In the genomic region with DNA sequence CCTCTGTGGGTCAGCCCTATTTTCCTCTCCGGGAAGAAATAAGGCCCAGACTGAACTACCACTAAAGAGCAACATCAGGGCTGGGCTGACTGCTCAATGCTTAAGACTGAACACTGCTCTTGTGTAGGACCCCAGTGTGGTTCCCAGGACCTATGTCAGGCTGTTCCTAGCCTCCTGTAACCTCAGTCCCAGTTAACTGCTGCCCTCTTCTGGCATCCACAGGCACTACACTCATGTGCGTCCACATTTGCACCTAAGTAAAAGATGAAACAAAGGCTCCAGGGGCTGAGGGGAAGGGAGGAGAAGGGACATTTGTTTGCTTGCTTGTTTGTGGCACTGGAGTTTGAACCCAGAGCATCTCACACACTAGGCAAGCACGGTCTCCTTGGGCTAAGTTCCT, we compare ENCODE assay signal across 10 mouse cellular contexts.
A peak's percentile ranks its signal among the peaks of the same experiment; 100 is the strongest.
DNase-seq lines count a peak whose midpoint lies in the region.
"Had no signal": no experiment of that assay in that cellular context is flagged by ENCODE, and none has a peak within 500 bp of the region (broad histone marks: within the 10 kb centered on the region; RNA-seq: fewer than 3 reads in every experiment).

No protein-coding gene starts in this region.

- peak; percentile 22 for DNase-seq in kidney, adult 18-20 months
- DNase-seq in kidney, postnatal 14 days = no peak
- DNase-seq in A20 (ENCODE audit: low read depth, low spot score) = peak; percentile 23
- peak; percentile 32 for DNase-seq in MEL-GATA-1-ER (ENCODE audit: extremely low read depth, low read depth)
- DNase-seq in kidney, postnatal 10 days = peak; percentile 39
- DNase-seq in frontal cortex, postnatal 36 days (ENCODE audit: low spot score in 2 of 2) = no peak
- no peak for DNase-seq in cerebellum, adult 18-20 months
- DNase-seq in urinary bladder, postnatal 25 days (ENCODE audit: low spot score) = no peak
- DNase-seq: cerebellum, adult 11 months; layer of hippocampus, postnatal 36 days had no signal

Comparison
In these comparisons a context has a peak if more than half of its experiments do, and no peak if none do; other contexts are left out.
1. DNase-seq: peak in kidney, adult 18-20 months (single experiment), A20 (single experiment), MEL-GATA-1-ER (single experiment) and kidney, postnatal 10 days (single experiment); none in kidney, postnatal 14 days (single experiment), frontal cortex, postnatal 36 days (0 of 2), cerebellum, adult 18-20 months (0 of 2) and urinary bladder, postnatal 25 days (single experiment).